In genomic region chr2:11553471-11554400, GRCm38 (mm10) we compare ENCODE assay signal across 8 mouse cellular contexts. TPM values are rescaled to one million over a fixed set of nuclear protein-coding genes. Genes with fewer than 3 reads are reported as not detected.
DNase-seq lines count a peak whose midpoint lies in the region; ATAC-seq and TF ChIP-seq lines count a peak whose summit lies in the region.

Pfkfb3 (minus strand) TSS chr2:11554077.

- peak; percentile 79 for DNase-seq in MN1 (ENCODE audit: low spot score)
- DNase-seq in cerebellum, postnatal 25 days, result peak; percentile 68 to 79
- DNase-seq in gastrocnemius, adult 2 months, result peak; percentile 87
- DNase-seq in layer of hippocampus, postnatal 36 days, result peak; percentile 62 to 65
- peak; percentile 86 for DNase-seq in lung, postnatal 25 days (ENCODE audit: low spot score)
- peak; percentile 78 for DNase-seq in ovary, postnatal 36 days (ENCODE audit: low spot score)
- peak; percentile 76 to 84 for DNase-seq in thymus, postnatal 36 days

- WGBS in hindbrain, embryonic 15.5 days, result 2% methylated on average over 65 of the region's 67 CpGs

- peak within 1 kb of the TSS; percentile 77 for H3K27ac ChIP-seq in gastrocnemius, adult 2 months
- no peak within 1 kb of the TSS for H3K27ac ChIP-seq in hindbrain, embryonic 15.5 days (replicated peaks)

- peak within 1 kb of the TSS; percentile 61 for H3K9ac ChIP-seq in hindbrain, embryonic 15.5 days

- intact Hi-C loops in gastrocnemius, adult 2 months (cut with DNase I), result no loop called here

- H3K9me3 ChIP-seq in hindbrain, embryonic 15.5 days, result no peaks in the 10 kb centered on the region

- H3K4me2 ChIP-seq in hindbrain, embryonic 15.5 days, result peak within 1 kb of the TSS; percentile 100

- H3K4me3 ChIP-seq in gastrocnemius, adult 2 months, result peak within 1 kb of the TSS; percentile 80
- peak within 1 kb of the TSS; percentile 67 for H3K4me3 ChIP-seq in hindbrain, embryonic 15.5 days

- peak; percentile 90 for ATAC-seq in hindbrain, embryonic 15.5 days (ENCODE audit: low FRiP score, low read depth)

- no peak for TF ChIP-seq CTCF in gastrocnemius, adult 2 months (IDR thresholded peaks at IDR 0.05)

- H3K4me1 ChIP-seq in hindbrain, embryonic 15.5 days (replicated peaks), result peaks cover 23% of the 10 kb centered on the region

- peaks cover 35% of the 10 kb centered on the region for H3K27me3 ChIP-seq in hindbrain, embryonic 15.5 days

- H3K36me3 ChIP-seq in hindbrain, embryonic 15.5 days, result no peaks in the 10 kb centered on the region

RNA-seq across cellular contexts. Expression of gene Pfkfb3, which starts in this region (rescaled TPM):
- 100 to 1,000 TPM in 1 of 2 experiments, 10 to 100 TPM in 1; 84.9 to 302 TPM for total RNA-seq in gastrocnemius, adult 2 months (2021)
- 32.3 and 33.7 TPM in 2 replicates for polyA plus RNA-seq in hindbrain, embryonic 15.5 days (2015; fragmentation: Nextera tagmentation; extraction: Ambion mirVana)
- total RNA-seq in layer of hippocampus, postnatal 36 days (2021), result 10 to 100 TPM; 41.6 to 43.2 TPM
